Mouse (Mus musculus) left cerebral cortex, postnatal 14 days (tissue): ENCODE data around the gene Ccnf. TPM values are rescaled to one million over a fixed set of nuclear protein-coding genes. Genes with fewer than 3 reads are reported as not detected.
A peak's percentile ranks its signal among the peaks of the same experiment; 100 is the strongest.

Source experiments
- DNase-seq, 2 experiments: peaks; one replicate each; pipeline ENCODE4 v3.0.0; 2021 to 2022; ENCODE audit warnings: low spot score in 2 of 2, mixed read lengths in 1 of 2
- intact Hi-C: fragments of 180-260 bp; cut with DNase I; formaldehyde crosslinking; loops from one replicate; pipeline ENCODE4 v1.15.1; 2025
- total RNA-seq, 2 experiments: library from RNA; stranded (reverse); gene quantifications; 2 replicates each; pipeline ENCODE4 v1.2.3; 2021

The Ccnf gene
- total RNA-seq, 2 experiments from 2014 or later = 6.2 to 6.7 TPM

DNA sequence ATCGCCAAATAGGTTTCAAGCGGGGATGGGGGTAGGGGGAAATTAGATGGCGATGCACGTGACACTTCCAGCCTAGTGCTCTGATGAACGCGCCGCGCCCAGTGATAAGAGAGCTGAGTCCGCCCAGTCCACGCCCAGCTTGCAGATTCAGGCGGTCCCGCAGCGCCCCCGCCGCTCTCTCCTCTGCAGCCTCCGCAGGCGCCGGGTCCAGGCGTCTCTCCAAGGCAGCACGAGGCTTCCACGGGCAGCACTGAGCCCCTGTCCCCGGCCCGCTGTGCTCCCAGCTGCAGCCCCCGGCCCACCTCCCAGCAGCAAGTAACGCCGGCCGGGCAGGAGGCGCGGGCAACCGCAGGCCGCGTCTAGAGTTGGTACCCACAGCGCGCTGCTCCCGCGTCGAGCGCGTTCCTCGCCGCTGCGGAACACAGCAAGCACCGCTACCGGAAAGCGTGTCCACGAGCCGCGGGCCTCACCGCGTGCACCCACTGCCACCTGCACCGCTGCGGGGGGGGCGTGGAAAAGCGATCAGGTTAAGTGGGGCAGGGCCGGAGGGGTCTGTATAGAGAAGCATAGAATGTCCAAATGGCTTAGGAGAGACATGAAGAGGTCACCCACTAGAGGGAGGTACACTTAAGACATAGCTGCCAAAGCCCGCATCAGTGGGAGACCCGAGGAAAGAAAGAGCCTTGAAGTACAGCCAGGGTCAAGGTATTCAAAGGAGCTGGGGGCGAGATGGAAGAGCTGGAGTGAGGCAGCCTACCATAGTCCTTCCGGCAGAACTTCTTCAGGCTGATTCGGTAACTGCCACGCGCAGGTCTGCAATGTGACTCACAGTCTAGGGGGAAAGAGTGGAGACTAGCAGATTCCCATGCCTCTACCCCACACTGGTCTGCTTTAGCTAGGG lies 44.6 kb downstream of the Ccnf start:
- DNase-seq = peak; percentile 78 to 85
- intact Hi-C loops = loop anchor here (5.0 kb wide), 1 partner anchor 39 kb away; the partner anchor contains the start of gene Atp6v0c

DNA sequence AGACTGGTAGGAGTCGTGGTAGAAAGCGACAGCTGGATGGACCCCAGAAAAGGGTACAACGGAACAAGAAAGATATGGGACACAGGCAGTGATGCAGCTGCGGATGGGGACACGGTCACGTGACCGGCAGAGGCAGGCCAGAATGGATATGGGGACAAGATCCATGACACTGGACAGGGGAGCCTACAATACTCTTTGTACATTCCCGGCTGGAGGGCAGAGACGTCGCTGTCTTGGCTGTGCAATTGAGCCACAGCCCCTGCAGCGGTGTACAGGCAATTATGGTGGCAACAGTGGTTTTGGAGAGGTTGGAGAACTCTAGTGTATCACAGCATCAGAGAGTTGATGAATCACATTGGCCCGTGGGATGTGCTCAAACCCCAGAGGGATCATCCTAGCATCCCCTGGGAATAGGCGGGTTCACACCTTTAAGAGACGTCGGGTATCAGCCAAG lies 45.3 kb downstream of the Ccnf start:
- DNase-seq = peak; percentile 47 to 60
- intact Hi-C loops = loop anchor here (5.0 kb wide), 1 partner anchor 39 kb away; the partner anchor contains the start of gene Atp6v0c

DNA sequence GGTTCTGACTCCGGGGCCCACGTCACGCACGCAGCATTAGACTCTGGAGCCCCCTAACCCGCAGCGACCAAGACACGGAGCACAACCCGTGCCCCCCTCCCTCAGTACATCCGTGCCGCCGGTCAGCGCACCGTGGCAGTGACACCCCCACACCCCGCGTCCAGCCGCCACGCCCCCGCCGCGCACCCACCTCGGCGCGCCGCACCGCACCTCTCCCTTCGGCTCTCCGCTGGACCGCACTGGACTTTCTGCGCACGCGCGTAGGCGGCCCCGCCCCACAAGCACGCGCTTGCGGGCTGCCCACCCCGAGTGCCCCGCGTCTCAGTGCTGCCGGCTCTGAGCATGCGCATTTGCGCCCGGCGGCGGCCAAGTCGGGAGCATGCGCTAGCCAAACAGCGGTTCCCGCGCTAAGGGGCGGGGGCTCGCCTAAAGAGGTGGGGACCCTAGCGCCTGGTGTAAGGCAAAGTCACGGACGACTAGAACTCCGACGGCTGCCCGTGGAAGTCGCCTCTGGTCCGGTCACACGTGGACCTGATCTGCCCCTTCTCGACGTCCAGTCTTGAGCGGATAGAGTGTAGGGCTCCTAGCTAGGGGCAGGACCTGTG lies 45.9 kb downstream of the Ccnf start, which contains the start of gene Tbc1d24:
TSS of gene Tbc1d24 (minus strand) at position 279 of the 605 bp plus-strand sequence.
- intact Hi-C loops = loop anchor here (5.0 kb wide), 1 partner anchor 38 kb away; the partner anchor contains the start of gene Atp6v0c
- DNase-seq = peak; percentile 94 to 96

- intact Hi-C loops = loop anchor here (5.0 kb wide), 1 partner anchor 38 kb away; the partner anchor contains the start of gene Atp6v0c
- no peak for DNase-seq
These were observed 46.4 kb downstream of the Ccnf start for GRCm38 (mm10) chr17:24204846-24205245.

GRCm38 (mm10) chr17:24203611-24204534 lies 47.4 kb downstream of the Ccnf start:
- intact Hi-C loops = no loop called here
- no peak for DNase-seq

- no peak for DNase-seq
- intact Hi-C loops = no loop called here
These were observed 48.2 kb downstream of the Ccnf start for GRCm38 (mm10) chr17:24203068-24203467.

- no peak for DNase-seq
- intact Hi-C loops = no loop called here
These were observed 50.2 kb downstream of the Ccnf start for GRCm38 (mm10) chr17:24201092-24201491.

DNA sequence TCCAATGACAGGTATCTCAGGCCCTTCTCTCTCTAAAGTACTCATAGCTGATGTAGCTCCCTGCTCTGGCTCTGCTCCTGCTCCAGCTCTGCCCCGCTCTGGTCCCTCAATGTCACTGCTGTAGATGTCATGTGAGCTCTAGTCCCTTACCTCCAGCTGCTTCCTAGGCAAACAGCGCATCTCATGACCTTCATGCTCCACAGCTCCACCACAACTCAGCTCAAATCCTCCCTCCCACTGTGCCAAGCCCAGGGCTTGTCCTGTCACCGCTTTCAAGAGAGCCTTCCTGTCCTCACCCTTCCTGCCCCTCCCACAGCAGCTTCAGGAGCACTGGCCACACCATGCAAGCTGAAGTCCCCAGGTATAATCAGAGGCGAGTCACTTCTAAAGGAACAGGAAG lies 51.5 kb downstream of the Ccnf start:
- intact Hi-C loops = no loop called here
- no peak for DNase-seq

- DNase-seq = peak; percentile 68 to 86
- intact Hi-C loops = no loop called here
These were observed 52.0 kb downstream of the Ccnf start for GRCm38 (mm10) chr17:24199252-24199651.

- intact Hi-C loops = no loop called here
- no peak for DNase-seq
These were observed 54.1 kb downstream of the Ccnf start for GRCm38 (mm10) chr17:24197032-24197824.

DNA sequence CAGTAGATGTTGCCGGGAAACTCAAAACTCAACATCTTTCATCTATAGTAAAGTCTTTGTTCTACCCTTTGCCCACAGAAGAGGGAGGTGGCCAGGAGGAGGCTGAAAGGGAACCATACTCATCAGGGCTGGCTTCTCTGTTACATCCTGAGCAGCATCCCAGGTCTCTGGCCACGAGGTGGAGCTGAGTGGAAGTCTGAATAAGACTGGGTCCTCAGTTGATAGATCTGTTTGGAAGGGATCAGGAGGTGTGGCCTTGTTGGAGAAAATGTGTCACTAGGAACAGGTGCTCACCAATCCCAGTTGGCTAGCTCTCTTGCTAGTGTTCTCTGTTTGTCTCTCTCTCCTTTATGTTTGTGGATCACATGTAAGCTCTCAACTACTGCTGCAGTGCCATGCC lies 55.9 kb downstream of the Ccnf start:
- no peak for DNase-seq
- intact Hi-C loops = no loop called here

- DNase-seq = no peak
- intact Hi-C loops = no loop called here
These were observed 57.5 kb downstream of the Ccnf start for GRCm38 (mm10) chr17:24193769-24194168.

GRCm38 (mm10) chr17:24193268-24193667 lies 58.0 kb downstream of the Ccnf start:
- DNase-seq = no peak
- intact Hi-C loops = no loop called here

GRCm38 (mm10) chr17:24192848-24193247 lies 58.4 kb downstream of the Ccnf start:
- intact Hi-C loops = no loop called here
- no peak for DNase-seq

GRCm38 (mm10) chr17:24191481-24191880 lies 59.8 kb downstream of the Ccnf start:
- no peak for DNase-seq
- intact Hi-C loops = no loop called here

DNA sequence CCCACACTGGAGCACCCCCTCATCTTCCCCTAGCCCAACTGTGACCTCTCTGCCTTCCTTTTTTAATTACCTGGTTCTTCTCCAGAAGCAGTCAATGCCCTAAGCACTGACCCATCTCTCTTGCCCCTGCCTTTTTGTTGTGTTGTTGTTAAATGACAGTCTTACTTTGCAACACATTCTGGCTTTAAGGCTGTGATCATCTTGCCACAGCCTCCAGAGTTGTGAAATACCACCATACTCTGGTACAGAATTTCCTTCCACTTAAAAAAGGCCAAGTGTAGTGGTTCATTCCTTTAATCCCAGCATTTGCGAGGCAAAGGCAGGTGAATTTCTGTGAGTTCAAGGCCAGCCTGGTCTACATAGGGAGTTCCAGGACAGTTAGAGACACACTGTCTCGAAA lies 60.4 kb downstream of the Ccnf start:
- intact Hi-C loops = no loop called here
- no peak for DNase-seq

GRCm38 (mm10) chr17:24174259-24174658 lies 77.0 kb downstream of the Ccnf start:
- no peak for DNase-seq
- intact Hi-C loops = loop anchor here (5.0 to 10.0 kb wide), 2 partner anchors 178 to 211 kb away; partner anchors contain the start of genes Abca17 and Abca3

DNA sequence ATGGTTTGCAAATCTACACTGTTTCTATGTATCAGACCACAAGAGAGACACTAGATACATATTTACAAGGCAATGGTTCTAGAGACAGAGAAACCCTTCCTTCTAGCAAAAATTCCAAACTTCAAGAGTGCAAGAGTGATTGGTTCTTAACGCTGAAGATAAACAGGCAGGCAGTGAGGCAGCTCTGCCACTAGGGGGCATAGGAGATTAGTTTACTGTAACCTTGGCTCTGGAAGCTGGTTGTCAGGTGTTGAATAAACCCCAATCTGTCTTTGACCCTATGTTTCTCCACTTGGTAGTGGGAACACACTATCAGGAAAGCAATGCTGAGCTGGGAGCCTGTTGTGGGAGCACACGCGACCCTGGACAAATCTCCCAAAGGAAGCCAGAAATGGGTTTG lies 77.9 kb downstream of the Ccnf start:
- intact Hi-C loops = loop anchor here (5.0 to 10.0 kb wide), 2 partner anchors 179 to 211 kb away; partner anchors contain the start of genes Abca17 and Abca3
- peak; percentile 80 to 87 for DNase-seq
